Mouse (Mus musculus) splenic B cell, adult 2 months (primary cell): Measurements from ENCODE around the gene Slc35a3.

Experiments
- DNase-seq: peaks from one replicate; pipeline ENCODE4 v3.0.0-alpha.2; 2011; ENCODE audit warnings: low read depth, low spot score
- H3K27me3 ChIP-seq: 2 replicates; pipeline ENCODE4 v1.6.1; 2012; ENCODE audit warnings: mild to moderate bottlenecking, low read length, moderate library complexity, mixed read lengths; ENCODE audit not compliant: control insufficient read depth, poor library complexity, insufficient read depth, severe bottlenecking
- H3K36me3 ChIP-seq: 2 replicates; pipeline ENCODE4 v1.6.1; 2012; ENCODE audit warnings: mild to moderate bottlenecking, low read length, moderate library complexity, mixed read lengths; ENCODE audit not compliant: control insufficient read depth, poor library complexity, insufficient read depth, severe bottlenecking

Slc35a3 gene

GRCm38 (mm10) chr3:116637693-116638476, 74.7 kb downstream of the Slc35a3 start:
- peaks cover 19% of the 10 kb centered on the region for H3K36me3 ChIP-seq
- no peak for DNase-seq
- no peaks in the 10 kb centered on the region for H3K27me3 ChIP-seq

GRCm38 (mm10) chr3:116635799-116636198, 76.8 kb downstream of the Slc35a3 start:
- no peak for DNase-seq
- Histone ChIP-seq H3K27me3 (no peaks in the 10 kb centered on the region), H3K36me3 (peaks cover 12% of the 10 kb centered on the region)

- Histone ChIP-seq H3K27me3 (no peaks in the 10 kb centered on the region), H3K36me3 (peaks cover 12% of the 10 kb centered on the region; the same call in 1 of the 2 replicates)
- no peak for DNase-seq
Measured at GRCm38 (mm10) chr3:116634853-116635252, 77.8 kb downstream of the Slc35a3 start.

GRCm38 (mm10) chr3:116634091-116634490, 78.5 kb downstream of the Slc35a3 start:
- H3K36me3 ChIP-seq, result peaks cover 12% of the 10 kb centered on the region; the same call in 1 of the 2 replicates
- H3K27me3 ChIP-seq, result no peaks in the 10 kb centered on the region
- DNase-seq, result no peak

- DNase-seq, result no peak
- peaks cover 13% of the 10 kb centered on the region; the same call in 1 of the 2 replicates for H3K36me3 ChIP-seq
- H3K27me3 ChIP-seq, result no peaks in the 10 kb centered on the region
Measured at GRCm38 (mm10) chr3:116632971-116633370, 79.7 kb downstream of the Slc35a3 start.

- Histone ChIP-seq H3K36me3 (peaks cover 13% of the 10 kb centered on the region; the same call in 1 of the 2 replicates), H3K27me3 (no peaks in the 10 kb centered on the region)
- DNase-seq, result no peak
Measured at GRCm38 (mm10) chr3:116631459-116631858, 81.2 kb downstream of the Slc35a3 start.

GRCm38 (mm10) chr3:116622641-116623040, 90.0 kb downstream of the Slc35a3 start:
- DNase-seq, result no peak
- no peaks in the 10 kb centered on the region for H3K27me3 ChIP-seq
- H3K36me3 ChIP-seq, result 0 out of 2 replicates have a peak, but pooled peaks cover 5% of the 10 kb centered on the region

- no peak for DNase-seq
- no peaks in the 10 kb centered on the region for H3K27me3 ChIP-seq
- H3K36me3 ChIP-seq, result 0 out of 2 replicates have a peak, but pooled peaks cover 5% of the 10 kb centered on the region
Measured at GRCm38 (mm10) chr3:116620636-116621370, 91.8 kb downstream of the Slc35a3 start.
